Mouse (Mus musculus) limb, embryonic 12.5 days (tissue): ENCODE measurements at regions not wholly inside any gene's neighbourhood (a gene's known extent, or its start where the extent isn't known, plus 50 kb on each side); places are given as distances from the start of the nearest gene placed in this dataset.

ENCODE experiments used
- ATAC-seq: fragments of 200-750 bp; cut with Nextera tagmentation; 2 replicates; pipeline ENCODE4 v1.8.0; 2017; ENCODE audit warnings: low read depth, moderate TSS enrichment; ENCODE audit not compliant: insufficient number of reproducible peaks, insufficient read depth, low FRiP score, low TSS enrichment
- H3K27ac ChIP-seq: fragments of 300-500 bp; sonication (generic); 2 replicates; pipeline ENCODE4 v1.5.1; 2016; ENCODE audit warnings: mild to moderate bottlenecking, moderate library complexity
- H3K27me3 ChIP-seq: fragments of 300-500 bp; sonication (generic); 2 replicates; pipeline ENCODE4 v1.6.1; 2016; ENCODE audit warnings: mild to moderate bottlenecking, moderate library complexity
- H3K36me3 ChIP-seq: fragments of 300-500 bp; sonication (generic); 2 replicates; pipeline ENCODE4 v1.6.1; 2016; ENCODE audit warnings: mild to moderate bottlenecking, moderate library complexity
- H3K4me1 ChIP-seq: fragments of 300-500 bp; sonication (generic); replicated peaks from 2 replicates; pipeline ENCODE4 v1.6.1; 2016
- H3K4me2 ChIP-seq: fragments of 300-500 bp; sonication (generic); 2 replicates; pipeline ENCODE4 v1.6.1; 2016; ENCODE audit warnings: mild to moderate bottlenecking, moderate library complexity
- H3K4me3 ChIP-seq: fragments of 300-500 bp; sonication (generic); replicated peaks from 2 replicates; pipeline ENCODE4 v1.5.1; 2016; ENCODE audit warnings: mild to moderate bottlenecking
- H3K9ac ChIP-seq: fragments of 300-500 bp; sonication (generic); replicated peaks from 2 replicates; pipeline ENCODE4 v1.6.1; 2016; ENCODE audit warnings: mild to moderate bottlenecking, moderate library complexity
- H3K9me3 ChIP-seq: fragments of 300-500 bp; sonication (generic); 2 replicates; pipeline ENCODE4 v1.6.1; 2016; ENCODE audit warnings: mild to moderate bottlenecking, moderate library complexity
- WGBS: fragments of 180-500 bp; shearing (Covaris S2); methylation state at CpG from one replicate; pipeline ENCODE4 v1.1.7; 2016; 5-methylcytosine and 5-hydroxymethylcytosine counted together

DNA sequence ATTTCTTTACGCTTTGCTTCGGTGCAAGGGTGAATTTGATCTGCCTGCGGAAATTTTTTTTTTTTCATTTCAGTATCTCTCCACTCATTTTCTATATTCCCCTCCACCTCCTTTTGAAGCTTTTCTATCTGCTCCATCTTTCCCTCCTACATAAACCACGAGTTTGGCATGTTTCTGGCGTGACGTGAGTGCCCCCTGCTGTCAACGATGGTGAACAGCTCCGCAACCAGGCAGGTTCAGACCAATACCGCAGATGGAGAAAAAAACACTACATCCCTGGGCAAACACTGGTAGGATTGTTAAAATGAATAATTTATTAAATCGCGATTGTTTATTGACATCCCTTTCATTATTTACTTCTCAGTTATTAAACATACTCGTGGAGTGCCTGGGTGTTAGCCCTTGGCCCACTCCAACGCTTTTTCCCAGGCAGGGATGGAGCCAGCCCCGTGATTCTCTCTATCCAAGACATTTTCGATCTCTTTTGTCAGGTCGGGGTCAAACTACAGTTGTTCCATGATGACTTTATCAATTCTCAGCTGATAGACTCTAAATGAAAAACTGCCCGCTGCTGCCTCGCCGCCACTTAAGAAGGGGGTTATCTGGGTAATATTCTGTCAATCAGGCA is 53.9 kb upstream of the Noct start:
- ATAC-seq: no peak
- 31% methylated on average over 19 of the region's 19 CpGs for WGBS

More for the DNA sequence above, 53.9 kb upstream of the Noct start:
- Histone ChIP-seq H3K4me3 (no peak overlapping the region), H3K9ac (no peak overlapping the region), H3K9me3 (no peaks in the 10 kb centered on the region), H3K4me1 (no peaks in the 10 kb centered on the region; the same call in 1 of the 2 replicates), H3K27ac (no peak overlapping the region), H3K36me3 (no peaks in the 10 kb centered on the region), H3K27me3 (no peaks in the 10 kb centered on the region), H3K4me2 (no peak overlapping the region)
